Mouse (Mus musculus): Measurements from ENCODE around the gene Stum. TPM values are rescaled to one million over a fixed set of nuclear protein-coding genes. Genes with fewer than 3 reads are reported as not detected.
A peak's percentile ranks its signal among the peaks of the same experiment; 100 is the strongest.

Gene Stum
- polyA plus RNA-seq, 2 experiments from 2014 or later, result not detected

- ATAC-seq, result peak; percentile 8
Measured at GRCm38 (mm10) chr1:180428101-180428712, 55.1 kb downstream of the Stum start.

- ATAC-seq, result no peak
Measured at GRCm38 (mm10) chr1:180427685-180428084, 55.6 kb downstream of the Stum start.

- ATAC-seq, result no peak
Measured at GRCm38 (mm10) chr1:180426405-180426804, 56.9 kb downstream of the Stum start.

GRCm38 (mm10) chr1:180423931-180424330 is 59.4 kb downstream of the Stum start:
- no peak for ATAC-seq

- no peak for ATAC-seq
Measured at GRCm38 (mm10) chr1:180423008-180423639, 60.2 kb downstream of the Stum start.

- peak; percentile 19 for ATAC-seq
Measured at GRCm38 (mm10) chr1:180422076-180422828, 61.1 kb downstream of the Stum start.

GRCm38 (mm10) chr1:180421165-180421909 is 62.0 kb downstream of the Stum start:
- no peak for ATAC-seq

GRCm38 (mm10) chr1:180420496-180421164 is 62.7 kb downstream of the Stum start:
- ATAC-seq, result no peak

GRCm38 (mm10) chr1:180419059-180419458 is 64.2 kb downstream of the Stum start:
- ATAC-seq, result no peak

GRCm38 (mm10) chr1:180417118-180417517 is 66.2 kb downstream of the Stum start:
- ATAC-seq, result no peak

GRCm38 (mm10) chr1:180415836-180416235 is 67.5 kb downstream of the Stum start:
- no peak for ATAC-seq

- ATAC-seq, result no peak
Measured at GRCm38 (mm10) chr1:180415064-180415463, 68.2 kb downstream of the Stum start.

- no peak for ATAC-seq
Measured at GRCm38 (mm10) chr1:180410306-180410705, 73.0 kb downstream of the Stum start.

GRCm38 (mm10) chr1:180409771-180410170 is 73.5 kb downstream of the Stum start:
- no peak for ATAC-seq

- ATAC-seq, result no peak
Measured at GRCm38 (mm10) chr1:180408832-180409231, 74.5 kb downstream of the Stum start.

GRCm38 (mm10) chr1:180407727-180408719 is 75.3 kb downstream of the Stum start:
- ATAC-seq, result no peak

- ATAC-seq, result no peak
Measured at GRCm38 (mm10) chr1:180407171-180407671, 76.1 kb downstream of the Stum start.

- ATAC-seq, result no peak
Measured at GRCm38 (mm10) chr1:180406336-180407035, 76.8 kb downstream of the Stum start.

- no peak for ATAC-seq
Measured at GRCm38 (mm10) chr1:180405576-180406335, 77.5 kb downstream of the Stum start.
